Mouse (Mus musculus) small intestine, adult 2 months (tissue): ENCODE measurements around the gene Tnfrsf13c.

Experiments used
- CTCF ChIP-seq: fragments of 200-500 bp; IDR thresholded peaks from 2 replicates; pipeline ENCODE4 v1.5.1; 2012; ENCODE audit warnings: low read depth, mild to moderate bottlenecking, control low read depth, inconsistent platforms, low read length, moderate library complexity, mixed read lengths; ENCODE audit not compliant: insufficient replicate concordance, insufficient read length; ENCODE audit errors: extremely low read depth
- POLR2A ChIP-seq: fragments of 200-500 bp; IDR thresholded peaks from 2 replicates; pipeline ENCODE4 v1.6.1; 2012; ENCODE audit warnings: low read depth, mild to moderate bottlenecking, control low read depth, inconsistent platforms, low read length, moderate library complexity

DNA sequence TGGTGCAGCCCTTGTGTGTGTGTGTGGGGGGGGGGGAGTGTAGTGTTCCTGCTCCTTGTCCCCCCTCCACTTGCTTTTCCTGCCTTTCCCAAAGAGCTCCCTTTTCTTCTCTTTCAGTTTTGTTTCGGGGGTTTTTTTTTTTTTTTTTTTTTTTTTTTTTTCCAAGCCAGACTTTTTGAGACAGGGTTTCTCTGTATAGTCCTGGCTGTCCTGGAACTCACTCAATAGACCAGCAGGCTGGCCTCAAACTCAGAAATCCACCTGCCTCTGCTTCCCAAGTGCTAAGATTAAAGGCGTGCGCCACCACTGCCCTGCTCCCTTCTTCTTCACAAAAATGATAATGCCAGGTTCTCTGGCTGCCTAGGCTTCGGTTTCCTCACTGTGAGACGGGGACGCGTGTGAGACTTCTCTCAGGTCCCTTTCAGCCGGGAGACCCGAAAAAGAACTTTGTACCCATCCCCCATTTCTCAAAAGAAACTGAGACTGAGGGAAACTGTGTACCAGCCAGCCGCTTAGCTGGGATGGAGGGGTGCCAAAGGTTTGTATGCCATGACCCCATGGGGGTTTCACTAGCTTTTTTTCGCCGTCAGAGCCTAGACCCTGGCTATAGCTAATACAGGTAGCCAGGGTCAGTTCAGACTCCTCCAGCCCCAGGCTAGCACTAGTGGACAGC lies 4.0 kb downstream of the Tnfrsf13c start:
- TF ChIP-seq POLR2A: no peak
- no peak for TF ChIP-seq CTCF
